Mouse (Mus musculus) midbrain, postnatal 0 days (tissue): ENCODE measurements at regions not wholly inside any gene's neighbourhood (a gene's known extent, or its start where the extent isn't known, plus 50 kb on each side); places are given as distances from the start of the nearest gene placed in this dataset.

Source experiments
- ATAC-seq: fragments of 200-750 bp; cut with Nextera tagmentation; 2 replicates; pipeline ENCODE4 v1.8.0; 2017; ENCODE audit warnings: moderate number of reproducible peaks, mild to moderate bottlenecking, moderate TSS enrichment, moderate library complexity; ENCODE audit not compliant: low FRiP score
- DNase-seq: peaks from one replicate; pipeline ENCODE4 v3.0.0-alpha.2; 2015; ENCODE audit warnings: low spot score
- H3K27ac ChIP-seq: fragments of 300-500 bp; sonication (generic); 2 replicates; pipeline ENCODE4 v1.5.1; 2014; ENCODE audit warnings: low read depth, mild to moderate bottlenecking, low read length, mixed read lengths
- H3K27me3 ChIP-seq: fragments of 300-500 bp; sonication (generic); 2 replicates; pipeline ENCODE4 v1.6.1; 2014; ENCODE audit warnings: low read length, control low read depth, mixed read lengths; ENCODE audit not compliant: insufficient read depth
- H3K36me3 ChIP-seq: fragments of 300-500 bp; sonication (generic); 2 replicates; pipeline ENCODE4 v1.6.1; 2014; ENCODE audit warnings: low read length, control low read depth, mixed read lengths; ENCODE audit not compliant: insufficient read depth
- H3K4me1 ChIP-seq: fragments of 300-500 bp; sonication (generic); 2 replicates; pipeline ENCODE4 v1.6.1; 2014; ENCODE audit warnings: mild to moderate bottlenecking, control low read depth, antibody characterized with exemption, low read length, mixed read lengths; ENCODE audit not compliant: insufficient read depth
- H3K4me2 ChIP-seq: fragments of 300-500 bp; sonication (generic); 2 replicates; pipeline ENCODE4 v1.6.1; 2014; ENCODE audit warnings: low read depth, mild to moderate bottlenecking, low read length, mixed read lengths; ENCODE audit not compliant: poor library complexity, severe bottlenecking
- H3K4me3 ChIP-seq: fragments of 300-500 bp; sonication (generic); 2 replicates; pipeline ENCODE4 v1.5.1; 2014; ENCODE audit warnings: low read depth, mild to moderate bottlenecking, low read length, moderate library complexity
- H3K9ac ChIP-seq: fragments of 300-500 bp; sonication (generic); replicated peaks from 2 replicates; pipeline ENCODE4 v1.6.1; 2014; ENCODE audit warnings: mild to moderate bottlenecking, low read length, moderate library complexity, mixed read lengths; ENCODE audit not compliant: poor library complexity, severe bottlenecking
- H3K9me3 ChIP-seq: fragments of 300-500 bp; sonication (generic); 2 replicates; pipeline ENCODE4 v1.6.1; 2016; ENCODE audit warnings: low read length, control low read depth
- CTCF ChIP-seq: IDR thresholded peaks from 2 replicates; pipeline ENCODE4 v1.5.1; 2016; ENCODE audit warnings: antibody characterized with exemption, mild to moderate bottlenecking
- WGBS: fragments of 180-500 bp; shearing (Covaris S2); extraction: QIAGEN DNeasy Blood & Tissue Kit; methylation state at CpG from one replicate; pipeline ENCODE4 v1.1.7; 2014; 5-methylcytosine and 5-hydroxymethylcytosine counted together

DNA sequence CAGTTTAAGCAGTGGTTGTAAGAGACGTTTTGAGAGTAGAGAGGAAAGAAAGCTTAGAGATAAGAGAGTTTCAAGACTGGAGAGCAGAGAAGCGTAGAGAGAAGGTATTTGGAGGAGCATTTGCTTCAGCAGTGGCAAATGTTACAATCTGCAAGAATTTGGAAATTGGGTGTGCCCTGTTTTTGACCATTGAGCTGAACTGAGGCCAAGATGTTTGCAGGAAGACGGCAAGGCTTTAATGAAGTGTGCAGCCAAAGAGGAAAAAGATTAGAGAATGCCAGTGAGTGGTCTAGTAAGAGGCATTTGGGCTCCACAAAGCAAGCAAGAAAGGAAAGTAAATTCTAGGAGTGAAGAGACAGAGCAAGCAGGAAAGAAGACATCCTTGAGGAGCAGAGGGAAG lies 168.8 kb upstream of the Fggy start:
- H3K9me3 ChIP-seq, result no peaks in the 10 kb centered on the region
- H3K4me2 ChIP-seq, result no peak overlapping the region
- no peak for ATAC-seq
- H3K9ac ChIP-seq, result no peak overlapping the region
- no peaks in the 10 kb centered on the region for H3K27me3 ChIP-seq
- H3K4me1 ChIP-seq, result no peaks in the 10 kb centered on the region
- no peaks in the 10 kb centered on the region for H3K36me3 ChIP-seq
- H3K4me3 ChIP-seq, result no peak overlapping the region
- no peak for DNase-seq
- 76% methylated on average over 3 of the region's 3 CpGs for WGBS
- TF ChIP-seq CTCF, result no peak
- H3K27ac ChIP-seq, result no peak overlapping the region

- no peak for ATAC-seq
- no peaks in the 10 kb centered on the region for H3K9me3 ChIP-seq
- 47% methylated on average over 2 of the region's 2 CpGs for WGBS
- no peaks in the 10 kb centered on the region for H3K27me3 ChIP-seq
- no peaks in the 10 kb centered on the region for H3K4me1 ChIP-seq
- no peak overlapping the region for H3K4me2 ChIP-seq
- no peaks in the 10 kb centered on the region for H3K36me3 ChIP-seq
- no peak for TF ChIP-seq CTCF
- DNase-seq, result no peak
- no peak overlapping the region for H3K9ac ChIP-seq
- no peak overlapping the region for H3K27ac ChIP-seq
- H3K4me3 ChIP-seq, result no peak overlapping the region
Measured at GRCm38 (mm10) chr4:95389647-95390046, 167.7 kb upstream of the Fggy start.

DNA sequence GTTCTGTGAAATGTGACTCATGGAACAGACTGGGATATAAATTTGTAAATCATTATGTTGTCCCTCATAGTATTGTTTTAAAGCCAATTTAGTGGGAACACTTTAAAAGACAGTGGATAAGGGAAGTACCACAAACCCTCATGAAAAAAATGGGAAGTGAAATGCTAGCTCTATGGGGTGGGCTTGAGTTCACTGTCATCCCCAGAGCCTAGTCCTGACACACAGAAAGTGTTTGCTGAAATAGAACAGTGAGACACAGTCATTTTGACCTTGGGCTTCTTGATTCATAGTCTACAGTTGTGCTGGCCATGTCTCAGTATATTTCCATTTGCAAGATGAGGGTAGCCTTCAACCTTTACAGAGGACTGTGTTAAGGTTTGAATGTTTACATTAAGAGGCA lies 166.8 kb upstream of the Fggy start:
- Histone ChIP-seq H3K9me3 (no peaks in the 10 kb centered on the region), H3K36me3 (no peaks in the 10 kb centered on the region), H3K27me3 (no peaks in the 10 kb centered on the region), H3K4me1 (no peaks in the 10 kb centered on the region), H3K4me2 (no peak overlapping the region), H3K4me3 (no peak overlapping the region), H3K9ac (no peak overlapping the region), H3K27ac (no peak overlapping the region)
- ATAC-seq (no peak), DNase-seq (no peak)
- TF ChIP-seq CTCF, result no peak

GRCm38 (mm10) chr4:95395746-95396145 lies 161.6 kb upstream of the Fggy start:
- no peaks in the 10 kb centered on the region for H3K36me3 ChIP-seq
- H3K4me1 ChIP-seq, result no peaks in the 10 kb centered on the region
- ATAC-seq (no peak), DNase-seq (no peak)
- H3K27ac ChIP-seq, result no peak overlapping the region
- H3K9ac ChIP-seq, result no peak overlapping the region
- no peak overlapping the region for H3K4me2 ChIP-seq
- 90% methylated on average over 3 of the region's 3 CpGs for whole genome bisulfite sequencing
- H3K9me3 ChIP-seq, result no peaks in the 10 kb centered on the region
- TF ChIP-seq CTCF, result no peak
- no peak overlapping the region for H3K4me3 ChIP-seq
- no peaks in the 10 kb centered on the region for H3K27me3 ChIP-seq

DNA sequence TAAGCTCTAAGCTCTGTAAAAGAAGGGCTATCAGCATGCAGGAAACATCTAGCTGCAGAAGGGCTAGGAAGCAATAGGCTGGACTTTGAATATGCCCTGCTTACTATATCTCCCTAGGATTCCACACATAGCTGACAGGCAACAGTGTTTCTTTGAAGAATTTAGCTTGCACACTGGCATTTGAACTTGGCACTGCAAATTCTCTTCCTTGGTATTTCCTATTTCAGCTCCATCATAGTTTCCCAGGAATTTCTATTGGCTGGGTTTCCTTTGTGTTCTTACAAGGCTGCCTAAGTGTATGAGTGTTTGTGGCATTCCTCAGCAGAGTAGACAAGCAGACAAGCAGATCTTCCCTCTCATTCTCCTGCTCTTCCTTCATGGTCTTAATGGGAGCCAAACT lies 159.0 kb upstream of the Fggy start:
- ATAC-seq, result no peak
- no peaks in the 10 kb centered on the region for H3K27me3 ChIP-seq
- TF ChIP-seq CTCF, result no peak
- no peak overlapping the region for H3K9ac ChIP-seq
- H3K4me1 ChIP-seq, result no peaks in the 10 kb centered on the region
- H3K4me3 ChIP-seq, result no peak overlapping the region
- no peak overlapping the region for H3K27ac ChIP-seq
- H3K4me2 ChIP-seq, result no peak overlapping the region
- no peaks in the 10 kb centered on the region for H3K36me3 ChIP-seq
- DNase-seq, result no peak
- no peaks in the 10 kb centered on the region for H3K9me3 ChIP-seq

DNA sequence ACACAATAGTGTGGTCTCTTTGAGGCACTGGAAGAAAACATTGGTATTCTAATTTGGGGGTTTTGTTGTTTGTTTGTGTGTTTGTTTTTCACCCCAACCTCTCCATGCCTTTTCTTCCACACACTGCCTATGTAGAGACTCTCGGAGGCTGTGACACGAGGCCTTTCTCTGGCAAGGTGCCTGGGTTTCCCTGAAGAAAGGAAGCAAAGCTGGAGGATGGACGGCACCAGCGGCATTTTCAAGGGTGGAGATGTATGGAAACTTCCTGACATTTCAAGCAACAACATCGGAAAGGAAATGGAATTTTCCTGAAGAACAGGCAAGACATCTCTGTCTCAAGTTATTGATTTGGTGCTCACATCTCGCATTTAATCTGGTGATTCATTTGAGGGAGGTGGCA lies 155.0 kb upstream of the Fggy start:
- ATAC-seq (no peak), DNase-seq (no peak)
- Histone ChIP-seq H3K9ac (no peak overlapping the region), H3K4me1 (no peaks in the 10 kb centered on the region), H3K36me3 (no peaks in the 10 kb centered on the region), H3K27me3 (no peaks in the 10 kb centered on the region), H3K4me3 (no peak overlapping the region), H3K27ac (no peak overlapping the region), H3K9me3 (no peaks in the 10 kb centered on the region), H3K4me2 (no peak overlapping the region)
- no peak for TF ChIP-seq CTCF
- WGBS, result 86% methylated on average over 6 of the region's 6 CpGs

DNA sequence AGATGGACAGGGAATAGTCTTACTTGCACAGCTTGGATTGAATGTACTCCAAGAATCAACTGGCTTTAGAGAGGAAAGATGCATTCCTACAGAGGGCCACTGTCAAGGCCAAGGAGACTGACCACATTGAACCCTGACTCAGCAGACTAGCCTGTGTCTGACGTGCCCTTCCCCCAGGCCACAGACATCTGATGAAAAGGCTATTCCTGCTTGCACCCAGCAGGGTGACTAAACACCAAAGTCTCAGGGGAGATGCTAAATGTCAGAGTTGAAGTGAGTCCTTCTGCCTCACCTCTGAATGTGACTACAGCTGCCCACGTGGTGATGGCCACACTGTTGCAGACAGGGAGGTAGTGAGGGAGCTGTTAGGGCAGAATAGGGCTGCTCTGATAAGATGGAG lies 140.2 kb upstream of the Fggy start:
- 45% methylated on average over 2 of the region's 2 CpGs for WGBS
- no peak for DNase-seq

More for the DNA sequence above, 140.2 kb upstream of the Fggy start:
- H3K9me3 ChIP-seq, result no peaks in the 10 kb centered on the region
- H3K27ac ChIP-seq, result no peak overlapping the region
- H3K4me3 ChIP-seq, result no peak overlapping the region
- no peaks in the 10 kb centered on the region for H3K4me1 ChIP-seq
- ATAC-seq, result no peak
- H3K36me3 ChIP-seq, result no peaks in the 10 kb centered on the region
- H3K4me2 ChIP-seq, result no peak overlapping the region
- no peak overlapping the region for H3K9ac ChIP-seq
- no peaks in the 10 kb centered on the region for H3K27me3 ChIP-seq
- TF ChIP-seq CTCF, result no peak
